Comparison of ENCODE assay signal across 8 mouse cellular contexts in genomic region chr12:37881376-37881775, GRCm38 (mm10).
DNase-seq lines count a peak whose midpoint lies in the region; ATAC-seq and TF ChIP-seq lines count a peak whose summit lies in the region.

No protein-coding gene starts in this region.

- no peak overlapping the region for H3K9ac ChIP-seq in liver, embryonic 11.5 days (ENCODE audit: low read depth, low read length)
- H3K9ac ChIP-seq in intestine, embryonic 15.5 days = no peak overlapping the region

- H3K4me2 ChIP-seq in liver, embryonic 11.5 days = peak overlapping the region; percentile 64
- peak overlapping the region; percentile 74 for H3K4me2 ChIP-seq in intestine, embryonic 15.5 days (replicated peaks)

- no peak overlapping the region for H3K27ac ChIP-seq in liver, embryonic 11.5 days (ENCODE audit: low read depth, low read length)
- no peak overlapping the region for H3K27ac ChIP-seq in intestine, embryonic 15.5 days
- H3K27ac ChIP-seq in olfactory bulb, adult 2 months (ENCODE audit: insufficient read depth, low read depth, low read length) = peak overlapping the region; percentile 81; the same call in 1 of the 2 replicates

- H3K9me3 ChIP-seq in liver, embryonic 11.5 days (ENCODE audit: control insufficient read depth, low read length) = no peaks in the 10 kb centered on the region
- no peaks in the 10 kb centered on the region for H3K9me3 ChIP-seq in intestine, embryonic 15.5 days

- H3K36me3 ChIP-seq in liver, embryonic 11.5 days (ENCODE audit: control insufficient read depth, insufficient read depth, low read length) = no peaks in the 10 kb centered on the region
- no peaks in the 10 kb centered on the region for H3K36me3 ChIP-seq in intestine, embryonic 15.5 days

- 0 out of 2 replicates have a peak, but pooled peaks cover 2% of the 10 kb centered on the region for H3K4me1 ChIP-seq in liver, embryonic 11.5 days (replicated peaks; ENCODE audit: control insufficient read depth, insufficient read depth, low read length)
- no peaks in the 10 kb centered on the region for H3K4me1 ChIP-seq in intestine, embryonic 15.5 days (replicated peaks)
- no peaks in the 10 kb centered on the region for H3K4me1 ChIP-seq in olfactory bulb, adult 2 months (ENCODE audit: control insufficient read depth, insufficient read depth, low read length)

- no peak for DNase-seq in cerebellum, adult 9-11 months
- DNase-seq in liver, embryonic 11.5 days (ENCODE audit: low spot score) = no peak
- no peak for DNase-seq in liver
- DNase-seq in adrenal gland, adult 8-10 months = no peak

- WGBS in liver, embryonic 11.5 days = 11% methylated on average over 10 of the region's 10 CpGs
- 11% methylated on average over 10 of the region's 10 CpGs for WGBS in intestine, embryonic 15.5 days
- WGBS in olfactory bulb, adult 2 months = 3% methylated on average over 10 of the region's 10 CpGs

- peaks cover 12% of the 10 kb centered on the region for H3K27me3 ChIP-seq in liver, embryonic 11.5 days (replicated peaks; ENCODE audit: control insufficient read depth, insufficient read depth, low read length)
- no peaks in the 10 kb centered on the region for H3K27me3 ChIP-seq in intestine, embryonic 15.5 days (replicated peaks)

- TF ChIP-seq CTCF in olfactory bulb, adult 2 months (IDR thresholded peaks at IDR 0.05; ENCODE audit: insufficient read depth, low read depth, low read length) = no peak

- ATAC-seq in cerebellum, adult (ENCODE audit: insufficient number of reproducible peaks, low FRiP score, low TSS enrichment) = 0 out of 2 replicates have a peak, but pooled peaks have one; percentile 37
- no peak for ATAC-seq in liver, embryonic 11.5 days (replicated peaks; ENCODE audit: low FRiP score)
- ATAC-seq in intestine, embryonic 15.5 days = no peak
- no peak for ATAC-seq in monocyte, adult 5-6 weeks (replicated peaks; ENCODE audit: insufficient number of reproducible peaks, low FRiP score, low TSS enrichment, poor library complexity, severe bottlenecking)

- H3K4me3 ChIP-seq in liver, embryonic 11.5 days (ENCODE audit: low read depth, low read length) = no peak overlapping the region
- peak overlapping the region; percentile 39 for H3K4me3 ChIP-seq in intestine, embryonic 15.5 days (replicated peaks)
- H3K4me3 ChIP-seq in olfactory bulb, adult 2 months (ENCODE audit: insufficient read depth, low read depth, low read length) = peak overlapping the region; percentile 59; the same call in 1 of the 2 replicates

- no peak for TF ChIP-seq POLR2A in olfactory bulb, adult 2 months (IDR thresholded peaks at IDR 0.05; ENCODE audit: insufficient read depth, low read depth, low read length)
